Mouse (Mus musculus): ENCODE measurements around the gene Plvap.

- TF ChIP-seq CTCF (IDR thresholded peaks at IDR 0.05; ENCODE audit: low read depth, low read length) (no peak), GATA1 (IDR thresholded peaks at IDR 0.05; ENCODE audit: borderline replicate concordance, low read length) (no peak), TAL1 (conservative IDR thresholded peaks at IDR 0.05; ENCODE audit: low read depth, low read length) (no peak), GATA2 (IDR thresholded peaks at IDR 0.05; ENCODE audit: borderline replicate concordance, low read depth, low read length) (no peak)
Observed at GRCm38 (mm10) chr8:71552770-71553169, 41.2 kb upstream of the Plvap start.

Data from G1E (cell line).